Mouse (Mus musculus) intestine, embryonic 16.5 days (tissue): ENCODE results near the gene Atp8a1. TPM values are rescaled to one million over a fixed set of nuclear protein-coding genes. Genes with fewer than 3 reads are reported as not detected.

Source experiments
- ATAC-seq: fragments of 200-750 bp; cut with Nextera tagmentation; 2 replicates; pipeline ENCODE4 v1.8.0; 2017; ENCODE audit warnings: moderate TSS enrichment, moderate library complexity
- H3K27ac ChIP-seq: fragments of 300-500 bp; sonication (generic); 2 replicates; pipeline ENCODE4 v1.5.1; 2014; ENCODE audit warnings: mild to moderate bottlenecking, low read length
- H3K27me3 ChIP-seq: fragments of 300-500 bp; sonication (generic); replicated peaks from 2 replicates; pipeline ENCODE4 v1.6.1; 2014; ENCODE audit warnings: low read length, control low read depth, mixed read lengths; ENCODE audit not compliant: control insufficient read depth, insufficient read depth
- H3K36me3 ChIP-seq: fragments of 300-500 bp; sonication (generic); 2 replicates; pipeline ENCODE4 v1.6.1; 2014; ENCODE audit warnings: low read length, control low read depth; ENCODE audit not compliant: control insufficient read depth, insufficient read depth
- H3K4me1 ChIP-seq: fragments of 300-500 bp; sonication (generic); 2 replicates; pipeline ENCODE4 v1.6.1; 2014; ENCODE audit warnings: low read length, control low read depth, mixed read lengths; ENCODE audit not compliant: control insufficient read depth, insufficient read depth
- H3K4me2 ChIP-seq: fragments of 300-500 bp; sonication (generic); 2 replicates; pipeline ENCODE4 v1.6.1; 2014; ENCODE audit warnings: low read depth, low read length, control low read depth
- H3K4me3 ChIP-seq: fragments of 300-500 bp; sonication (generic); 2 replicates; pipeline ENCODE4 v1.5.1; 2014; ENCODE audit warnings: mild to moderate bottlenecking, low read length
- H3K9ac ChIP-seq: fragments of 300-500 bp; sonication (generic); 2 replicates; pipeline ENCODE4 v1.6.1; 2014; ENCODE audit warnings: low read depth, low read length
- H3K9me3 ChIP-seq: fragments of 300-500 bp; sonication (generic); 2 replicates; pipeline ENCODE4 v1.6.1; 2016; ENCODE audit warnings: low read length, control low read depth; ENCODE audit not compliant: control insufficient read depth
- WGBS: fragments of 180-500 bp; shearing (Covaris S2); extraction: QIAGEN DNeasy Blood & Tissue Kit; methylation state at CpG from one replicate; pipeline ENCODE4 v1.1.7; 2014; 5-methylcytosine and 5-hydroxymethylcytosine counted together
- polyA plus RNA-seq: library from polyadenylated mRNA; unstranded; fragments of >200 nt; fragmentation: Nextera tagmentation; extraction: Ambion mirVana; gene quantifications from 2 replicates; pipeline ENCODE4 v1.2.1, GENCODE M21; 2015

Atp8a1 gene
- polyA plus RNA-seq, 1 experiment from 2014 or later, result 13.1 TPM

DNA sequence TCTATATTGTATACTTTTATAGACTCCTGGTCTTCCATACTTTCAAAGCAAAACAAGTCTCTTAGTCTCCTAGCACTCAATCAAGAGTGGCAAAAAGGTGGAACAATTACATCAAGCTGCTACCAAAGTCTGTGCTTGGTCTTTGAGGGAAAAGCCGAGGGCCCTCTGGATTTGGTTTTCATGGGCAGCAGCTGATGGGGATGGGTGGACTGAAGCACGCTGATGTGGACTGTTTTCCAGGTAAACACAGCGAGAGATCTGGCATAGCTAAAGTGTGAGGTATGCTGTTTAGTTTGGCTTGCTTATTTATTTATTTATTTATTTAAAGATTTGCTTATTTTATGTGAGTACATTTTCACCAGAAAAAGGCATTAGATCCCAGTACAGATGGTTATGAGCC lies 193.7 kb downstream of the Atp8a1 start:
- WGBS, result 91% methylated on average over 3 of the region's 3 CpGs
- H3K4me2 ChIP-seq, result no peak overlapping the region
- ATAC-seq, result no peak
- no peaks in the 10 kb centered on the region for H3K9me3 ChIP-seq
- H3K4me1 ChIP-seq, result no peaks in the 10 kb centered on the region
- H3K27ac ChIP-seq, result no peak overlapping the region
- no peaks in the 10 kb centered on the region for H3K27me3 ChIP-seq
- no peak overlapping the region for H3K9ac ChIP-seq
- 0 out of 2 replicates have a peak, but pooled peaks cover 2% of the 10 kb centered on the region for H3K36me3 ChIP-seq
- no peak overlapping the region for H3K4me3 ChIP-seq

DNA sequence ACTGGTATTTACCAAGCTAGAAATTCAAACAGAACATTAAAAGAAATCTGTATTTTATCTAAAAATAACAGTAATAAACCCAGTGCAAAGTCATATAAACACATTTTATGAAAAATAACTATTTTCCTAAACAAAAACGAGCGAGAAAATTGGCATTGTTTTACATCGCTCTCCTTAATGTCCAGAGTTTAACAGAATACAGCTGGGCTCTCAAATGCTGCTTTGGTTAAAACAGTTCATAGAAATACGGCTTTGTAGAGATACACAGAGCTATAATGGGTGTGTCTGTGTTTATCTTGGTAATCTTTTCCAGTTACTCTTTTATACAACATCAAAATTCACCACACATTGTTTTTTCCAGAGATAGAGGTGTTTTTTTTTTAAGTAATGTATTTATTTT lies 194.8 kb downstream of the Atp8a1 start:
- H3K4me1 ChIP-seq, result no peaks in the 10 kb centered on the region
- no peak overlapping the region for H3K27ac ChIP-seq
- no peak for ATAC-seq
- no peak overlapping the region for H3K4me3 ChIP-seq
- 0 out of 2 replicates have a peak, but pooled peaks cover 2% of the 10 kb centered on the region for H3K36me3 ChIP-seq
- no peaks in the 10 kb centered on the region for H3K9me3 ChIP-seq
- H3K4me2 ChIP-seq, result no peak overlapping the region
- no peaks in the 10 kb centered on the region for H3K27me3 ChIP-seq
- 64% methylated on average over 4 of the region's 4 CpGs for WGBS
- H3K9ac ChIP-seq, result no peak overlapping the region

GRCm38 (mm10) chr5:67650021-67650420 lies 197.2 kb downstream of the Atp8a1 start:
- Histone ChIP-seq H3K27ac (no peak overlapping the region), H3K4me2 (no peak overlapping the region), H3K9ac (no peak overlapping the region), H3K36me3 (0 out of 2 replicates have a peak, but pooled peaks cover 2% of the 10 kb centered on the region), H3K27me3 (no peaks in the 10 kb centered on the region), H3K4me3 (no peak overlapping the region), H3K9me3 (no peaks in the 10 kb centered on the region), H3K4me1 (no peaks in the 10 kb centered on the region)
- WGBS, result 88% methylated on average over 5 of the region's 5 CpGs
- ATAC-seq, result no peak

GRCm38 (mm10) chr5:67649156-67649555 lies 198.1 kb downstream of the Atp8a1 start:
- Histone ChIP-seq H3K4me1 (no peaks in the 10 kb centered on the region), H3K27ac (no peak overlapping the region), H3K9ac (no peak overlapping the region), H3K27me3 (no peaks in the 10 kb centered on the region), H3K9me3 (no peaks in the 10 kb centered on the region), H3K4me3 (no peak overlapping the region), H3K4me2 (no peak overlapping the region), H3K36me3 (0 out of 2 replicates have a peak, but pooled peaks cover under 1% of the 10 kb centered on the region)
- ATAC-seq, result peak; percentile 44; the same call in 1 of the 2 replicates
- 83% methylated on average over 4 of the region's 4 CpGs for WGBS

GRCm38 (mm10) chr5:67647568-67647967 lies 199.7 kb downstream of the Atp8a1 start:
- Histone ChIP-seq H3K9me3 (no peaks in the 10 kb centered on the region), H3K4me1 (no peaks in the 10 kb centered on the region), H3K27me3 (no peaks in the 10 kb centered on the region), H3K36me3 (no peaks in the 10 kb centered on the region), H3K4me3 (no peak overlapping the region), H3K4me2 (no peak overlapping the region), H3K9ac (no peak overlapping the region), H3K27ac (no peak overlapping the region)
- 81% methylated on average over 21 of the region's 21 CpGs for WGBS
- no peak for ATAC-seq

DNA sequence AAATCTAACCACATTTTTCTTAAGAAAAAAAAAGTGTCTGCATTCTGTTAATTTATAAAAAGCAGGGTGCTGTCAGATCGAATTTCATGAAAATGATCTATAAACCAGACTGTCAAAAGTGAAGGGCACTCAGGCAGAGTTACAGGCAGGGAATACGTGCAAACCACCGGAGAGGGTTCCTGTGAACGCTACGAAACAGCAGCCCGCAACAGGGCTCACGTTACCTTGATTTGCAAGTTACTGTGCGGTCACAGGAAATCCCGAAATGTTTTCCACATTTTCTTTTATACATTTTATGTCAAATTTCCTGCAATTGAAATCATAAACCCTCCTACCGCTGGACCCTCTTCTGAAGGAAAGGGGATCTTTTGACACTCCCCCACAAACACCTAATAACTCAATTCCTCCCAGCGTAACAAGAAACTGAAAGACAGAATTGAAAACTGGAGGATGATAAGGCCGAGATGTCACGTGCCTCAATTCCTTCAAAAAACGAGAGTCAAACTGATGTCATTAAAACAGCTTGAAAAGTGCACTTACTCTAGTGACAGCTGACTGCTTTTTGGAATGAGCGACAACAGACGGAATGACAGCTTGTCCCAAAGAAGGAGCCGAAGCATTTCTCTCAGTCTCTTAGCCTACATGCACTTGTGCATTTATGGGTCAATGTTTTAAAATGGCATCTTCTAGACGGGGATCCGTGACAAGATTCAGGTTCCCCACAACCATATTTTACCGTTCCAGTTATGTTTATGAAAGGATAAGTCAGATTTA lies 200.3 kb downstream of the Atp8a1 start:
- Histone ChIP-seq H3K9me3 (no peaks in the 10 kb centered on the region), H3K9ac (no peak overlapping the region), H3K4me2 (no peak overlapping the region), H3K27ac (no peak overlapping the region), H3K27me3 (no peaks in the 10 kb centered on the region), H3K4me1 (no peaks in the 10 kb centered on the region), H3K36me3 (no peaks in the 10 kb centered on the region), H3K4me3 (no peak overlapping the region)
- no peak for ATAC-seq
- 81% methylated on average over 20 of the region's 20 CpGs for WGBS

DNA sequence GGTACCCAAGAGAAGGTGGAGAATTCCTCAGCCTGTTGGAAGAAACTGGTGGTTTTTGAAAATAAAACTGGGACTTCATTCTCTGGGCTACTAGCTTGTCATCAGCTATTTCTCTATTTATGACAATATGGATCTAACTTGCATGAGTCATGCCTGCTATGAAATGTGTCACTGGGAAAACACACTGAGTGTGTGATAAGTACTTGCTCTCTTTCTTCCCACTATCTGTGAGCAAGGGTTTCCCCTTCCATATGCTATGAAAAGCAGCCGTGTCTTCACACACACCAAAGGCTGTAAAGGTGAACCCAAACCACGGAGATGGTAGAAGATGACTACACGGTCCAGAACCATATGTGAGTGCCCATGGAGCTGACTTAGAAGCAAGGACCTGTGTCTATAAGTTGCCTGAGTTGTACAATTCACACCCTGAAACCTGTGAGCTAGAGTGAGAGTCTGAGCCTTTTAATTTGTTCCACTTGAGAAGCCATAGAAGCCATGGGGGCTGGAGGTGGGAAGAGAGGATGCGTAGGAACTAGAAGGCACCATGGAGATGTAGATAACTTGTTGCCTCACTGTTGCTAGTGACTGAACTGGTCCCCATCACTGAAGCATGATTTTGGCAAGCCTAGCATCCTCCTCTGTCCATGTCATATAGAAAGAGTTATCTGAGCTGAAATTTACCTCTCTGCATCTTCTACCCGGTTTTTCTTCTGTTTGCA lies 203.5 kb downstream of the Atp8a1 start:
- Histone ChIP-seq H3K27me3 (no peaks in the 10 kb centered on the region), H3K9me3 (no peaks in the 10 kb centered on the region), H3K36me3 (no peaks in the 10 kb centered on the region), H3K4me3 (no peak overlapping the region), H3K4me2 (no peak overlapping the region), H3K27ac (no peak overlapping the region), H3K4me1 (no peaks in the 10 kb centered on the region), H3K9ac (no peak overlapping the region)
- ATAC-seq, result no peak
- 88% methylated on average over 5 of the region's 5 CpGs for WGBS

DNA sequence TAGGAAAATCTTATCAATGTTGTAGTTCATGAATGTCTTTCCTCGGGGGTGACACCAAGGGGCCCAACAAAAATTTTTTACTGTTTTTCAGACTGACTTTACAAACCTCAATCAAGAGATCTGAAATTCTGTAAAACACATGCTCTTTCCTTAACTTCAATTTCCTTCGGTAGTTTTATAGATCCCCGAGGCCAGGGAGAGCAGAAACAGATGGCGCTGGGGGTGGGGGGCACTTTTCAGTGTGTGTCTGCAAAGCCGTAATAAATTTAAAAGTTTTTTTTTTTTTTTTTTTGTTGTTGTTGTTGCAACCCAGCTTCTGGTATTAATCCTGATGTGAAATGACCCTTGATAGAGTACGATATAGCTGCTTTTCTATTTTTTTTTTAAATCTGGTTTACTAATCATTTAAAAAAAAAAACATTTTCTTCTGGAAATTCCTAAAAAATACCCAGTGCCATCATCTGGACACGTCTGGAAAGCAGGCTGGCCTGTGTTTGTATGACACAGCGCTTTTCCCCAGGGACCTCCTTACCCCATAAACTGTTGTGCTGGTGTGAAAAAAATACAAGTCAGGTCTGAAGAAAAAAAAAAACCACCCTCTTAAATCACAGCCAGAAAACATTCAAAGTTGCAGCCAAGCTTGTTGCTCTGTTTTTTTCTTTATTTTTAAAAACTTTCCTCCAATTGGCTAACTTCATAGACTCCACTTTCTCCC lies 205.7 kb downstream of the Atp8a1 start:
- Histone ChIP-seq H3K27me3 (no peaks in the 10 kb centered on the region), H3K36me3 (no peaks in the 10 kb centered on the region), H3K4me3 (no peak overlapping the region), H3K9me3 (no peaks in the 10 kb centered on the region), H3K9ac (no peak overlapping the region), H3K27ac (no peak overlapping the region), H3K4me1 (no peaks in the 10 kb centered on the region), H3K4me2 (no peak overlapping the region)
- WGBS, result 63% methylated on average over 8 of the region's 8 CpGs
- no peak for ATAC-seq

DNA sequence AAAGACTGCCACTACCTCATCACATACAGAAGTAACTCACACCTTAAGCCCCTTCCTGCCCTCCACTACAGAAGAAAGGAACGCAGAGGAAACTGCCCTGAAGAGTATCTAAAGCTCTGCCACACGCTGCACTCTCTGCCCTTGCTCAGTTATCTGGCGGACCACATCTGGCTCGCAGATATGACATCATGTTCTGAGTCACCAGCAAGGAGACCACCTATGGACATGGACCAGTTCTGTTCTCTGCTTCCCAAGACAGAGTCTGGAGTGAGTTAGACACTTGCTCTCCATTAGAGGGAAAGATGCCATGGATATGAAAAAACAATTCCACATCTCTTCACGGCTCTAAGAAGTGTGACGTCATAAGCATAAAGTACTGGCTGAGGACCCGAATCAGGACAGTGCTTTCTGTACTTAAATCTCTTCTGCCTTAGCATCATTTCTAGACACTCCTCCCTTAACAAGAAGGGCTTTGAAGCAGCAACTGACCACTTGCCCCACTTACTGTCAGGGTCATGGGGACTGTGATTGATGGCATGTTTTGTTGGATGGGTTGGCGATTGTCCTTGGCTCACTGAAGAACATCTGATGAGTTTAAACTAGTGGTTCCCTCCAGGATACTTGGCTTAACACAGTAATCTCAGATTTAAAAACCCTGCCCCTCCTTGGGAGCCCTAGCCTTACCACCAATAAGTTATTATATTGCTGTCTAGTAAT lies 206.5 kb downstream of the Atp8a1 start:
- Histone ChIP-seq H3K9ac (no peak overlapping the region), H3K4me1 (no peaks in the 10 kb centered on the region), H3K36me3 (no peaks in the 10 kb centered on the region), H3K27ac (no peak overlapping the region), H3K4me3 (no peak overlapping the region), H3K9me3 (no peaks in the 10 kb centered on the region), H3K4me2 (no peak overlapping the region), H3K27me3 (no peaks in the 10 kb centered on the region)
- 68% methylated on average over 8 of the region's 8 CpGs for WGBS
- ATAC-seq, result no peak
